Mouse (Mus musculus): ENCODE data around the gene Avpr1a. TPM values are rescaled to one million over a fixed set of nuclear protein-coding genes. Genes with fewer than 3 reads are reported as not detected.
A peak's percentile ranks its signal among the peaks of the same experiment; 100 is the strongest.

Gene Avpr1a
- 3.6 and 4.9 TPM in 2 replicates for polyA plus RNA-seq (2014; fragmentation: Nextera tagmentation; extraction: Ambion mirVana)

- peak within 1 kb of the TSS; percentile 49 for H3K4me3 ChIP-seq (ENCODE audit: low read depth, low read length)
- H3K27me3 ChIP-seq (ENCODE audit: control insufficient read depth, insufficient read depth, low read length), result peaks cover 21% of the 10 kb centered on the region
- H3K9me3 ChIP-seq (ENCODE audit: control insufficient read depth, low read length), result no peaks in the 10 kb centered on the region
- H3K4me1 ChIP-seq (ENCODE audit: control insufficient read depth, insufficient read depth, low read length), result peaks cover 8% of the 10 kb centered on the region; the same call in 1 of the 2 replicates
- no peak within 1 kb of the TSS for H3K27ac ChIP-seq (ENCODE audit: low read depth, low read length)
- peak within 1 kb of the TSS; percentile 75 for H3K4me2 ChIP-seq (ENCODE audit: low read depth, low read length)
- no peaks in the 10 kb centered on the region for H3K36me3 ChIP-seq (ENCODE audit: control insufficient read depth, insufficient read depth, low read length)
- 4% methylated on average over 34 of the region's 34 CpGs for WGBS
- H3K9ac ChIP-seq (replicated peaks; ENCODE audit: low read depth, low read length), result peak within 1 kb of the TSS; percentile 48
- peak; percentile 47 for ATAC-seq (ENCODE audit: low read depth)
Observed at GRCm38 (mm10) chr10:122447861-122448716, at the start of gene Avpr1a. TSS of gene Avpr1a (plus strand) at chr10:122448499.

GRCm38 (mm10) chr10:122402270-122402669 is 46.0 kb upstream of the Avpr1a start:
- Histone ChIP-seq H3K27ac (ENCODE audit: low read depth, low read length) (no peak overlapping the region), H3K9ac (replicated peaks; ENCODE audit: low read depth, low read length) (no peak overlapping the region), H3K4me2 (ENCODE audit: low read depth, low read length) (no peak overlapping the region), H3K4me1 (ENCODE audit: control insufficient read depth, insufficient read depth, low read length) (no peaks in the 10 kb centered on the region), H3K9me3 (ENCODE audit: control insufficient read depth, low read length) (no peaks in the 10 kb centered on the region), H3K4me3 (ENCODE audit: low read depth, low read length) (no peak overlapping the region), H3K36me3 (ENCODE audit: control insufficient read depth, insufficient read depth, low read length) (no peaks in the 10 kb centered on the region), H3K27me3 (ENCODE audit: control insufficient read depth, insufficient read depth, low read length) (no peaks in the 10 kb centered on the region)
- ATAC-seq (ENCODE audit: low read depth), result no peak
- WGBS, result 63% methylated on average over 1 of the region's 1 CpGs

- WGBS, result 80% methylated on average over 6 of the region's 6 CpGs
- Histone ChIP-seq H3K4me2 (ENCODE audit: low read depth, low read length) (no peak overlapping the region), H3K36me3 (ENCODE audit: control insufficient read depth, insufficient read depth, low read length) (no peaks in the 10 kb centered on the region), H3K9me3 (ENCODE audit: control insufficient read depth, low read length) (no peaks in the 10 kb centered on the region), H3K4me1 (ENCODE audit: control insufficient read depth, insufficient read depth, low read length) (no peaks in the 10 kb centered on the region), H3K27ac (ENCODE audit: low read depth, low read length) (no peak overlapping the region), H3K4me3 (ENCODE audit: low read depth, low read length) (no peak overlapping the region), H3K27me3 (ENCODE audit: control insufficient read depth, insufficient read depth, low read length) (no peaks in the 10 kb centered on the region), H3K9ac (replicated peaks; ENCODE audit: low read depth, low read length) (no peak overlapping the region)
- no peak for ATAC-seq (ENCODE audit: low read depth)
Observed at GRCm38 (mm10) chr10:122406333-122406732, 42.0 kb upstream of the Avpr1a start.

GRCm38 (mm10) chr10:122408697-122409409 is 39.4 kb upstream of the Avpr1a start:
- Histone ChIP-seq H3K4me3 (ENCODE audit: low read depth, low read length) (no peak overlapping the region), H3K9me3 (ENCODE audit: control insufficient read depth, low read length) (no peaks in the 10 kb centered on the region), H3K27ac (ENCODE audit: low read depth, low read length) (no peak overlapping the region), H3K4me1 (ENCODE audit: control insufficient read depth, insufficient read depth, low read length) (no peaks in the 10 kb centered on the region), H3K4me2 (ENCODE audit: low read depth, low read length) (no peak overlapping the region), H3K9ac (replicated peaks; ENCODE audit: low read depth, low read length) (no peak overlapping the region), H3K27me3 (ENCODE audit: control insufficient read depth, insufficient read depth, low read length) (no peaks in the 10 kb centered on the region), H3K36me3 (ENCODE audit: control insufficient read depth, insufficient read depth, low read length) (no peaks in the 10 kb centered on the region)
- no peak for ATAC-seq (ENCODE audit: low read depth)
- 88% methylated on average over 7 of the region's 7 CpGs for WGBS

- H3K4me3 ChIP-seq (ENCODE audit: low read depth, low read length), result no peak overlapping the region
- H3K27me3 ChIP-seq (ENCODE audit: control insufficient read depth, insufficient read depth, low read length), result no peaks in the 10 kb centered on the region
- no peak overlapping the region for H3K9ac ChIP-seq (replicated peaks; ENCODE audit: low read depth, low read length)
- no peak for ATAC-seq (ENCODE audit: low read depth)
- H3K9me3 ChIP-seq (ENCODE audit: control insufficient read depth, low read length), result no peaks in the 10 kb centered on the region
- H3K4me2 ChIP-seq (ENCODE audit: low read depth, low read length), result no peak overlapping the region
- no peaks in the 10 kb centered on the region for H3K36me3 ChIP-seq (ENCODE audit: control insufficient read depth, insufficient read depth, low read length)
- H3K4me1 ChIP-seq (ENCODE audit: control insufficient read depth, insufficient read depth, low read length), result no peaks in the 10 kb centered on the region
- no peak overlapping the region for H3K27ac ChIP-seq (ENCODE audit: low read depth, low read length)
- WGBS, result 9% methylated on average over 2 of the region's 2 CpGs
Observed at GRCm38 (mm10) chr10:122410791-122411190, 37.5 kb upstream of the Avpr1a start.

GRCm38 (mm10) chr10:122432690-122433089 is 15.6 kb upstream of the Avpr1a start:
- H3K9me3 ChIP-seq (ENCODE audit: control insufficient read depth, low read length), result no peaks in the 10 kb centered on the region
- no peak overlapping the region for H3K4me2 ChIP-seq (ENCODE audit: low read depth, low read length)
- no peaks in the 10 kb centered on the region for H3K27me3 ChIP-seq (ENCODE audit: control insufficient read depth, insufficient read depth, low read length)
- no peak overlapping the region for H3K9ac ChIP-seq (replicated peaks; ENCODE audit: low read depth, low read length)
- no peak overlapping the region for H3K27ac ChIP-seq (ENCODE audit: low read depth, low read length)
- 73% methylated on average over 4 of the region's 4 CpGs for WGBS
- no peaks in the 10 kb centered on the region for H3K36me3 ChIP-seq (ENCODE audit: control insufficient read depth, insufficient read depth, low read length)
- no peak for ATAC-seq (ENCODE audit: low read depth)
- H3K4me1 ChIP-seq (ENCODE audit: control insufficient read depth, insufficient read depth, low read length), result no peaks in the 10 kb centered on the region
- H3K4me3 ChIP-seq (ENCODE audit: low read depth, low read length), result no peak overlapping the region

- no peaks in the 10 kb centered on the region for H3K9me3 ChIP-seq (ENCODE audit: control insufficient read depth, low read length)
- peaks cover 8% of the 10 kb centered on the region; the same call in 1 of the 2 replicates for H3K4me1 ChIP-seq (ENCODE audit: control insufficient read depth, insufficient read depth, low read length)
- H3K4me2 ChIP-seq (ENCODE audit: low read depth, low read length), result no peak overlapping the region
- no peaks in the 10 kb centered on the region for H3K36me3 ChIP-seq (ENCODE audit: control insufficient read depth, insufficient read depth, low read length)
- H3K9ac ChIP-seq (replicated peaks; ENCODE audit: low read depth, low read length), result no peak overlapping the region
- peak; percentile 52; the same call in 1 of the 2 replicates for ATAC-seq (ENCODE audit: low read depth)
- no peak overlapping the region for H3K27ac ChIP-seq (ENCODE audit: low read depth, low read length)
- 25% methylated on average over 8 of the region's 10 CpGs for WGBS
- peaks cover 21% of the 10 kb centered on the region for H3K27me3 ChIP-seq (ENCODE audit: control insufficient read depth, insufficient read depth, low read length)
- no peak overlapping the region for H3K4me3 ChIP-seq (ENCODE audit: low read depth, low read length)
Observed at GRCm38 (mm10) chr10:122447275-122447674, 1.0 kb upstream of the Avpr1a start.

GRCm38 (mm10) chr10:122448717-122449611 is 665 bp downstream of the Avpr1a start:
- 2% methylated on average over 70 of the region's 70 CpGs for WGBS
- Histone ChIP-seq H3K4me1 (ENCODE audit: control insufficient read depth, insufficient read depth, low read length) (peaks cover 8% of the 10 kb centered on the region; the same call in 1 of the 2 replicates), H3K36me3 (ENCODE audit: control insufficient read depth, insufficient read depth, low read length) (no peaks in the 10 kb centered on the region), H3K4me3 (ENCODE audit: low read depth, low read length) (peak overlapping the region; percentile 49), H3K9ac (replicated peaks; ENCODE audit: low read depth, low read length) (peak overlapping the region; percentile 48), H3K4me2 (ENCODE audit: low read depth, low read length) (peak overlapping the region; percentile 75), H3K27me3 (ENCODE audit: control insufficient read depth, insufficient read depth, low read length) (peaks cover 21% of the 10 kb centered on the region), H3K27ac (ENCODE audit: low read depth, low read length) (no peak overlapping the region), H3K9me3 (ENCODE audit: control insufficient read depth, low read length) (no peaks in the 10 kb centered on the region)
- peak; percentile 67 for ATAC-seq (ENCODE audit: low read depth)
